Mouse (Mus musculus) forebrain, embryonic 10.5 days (tissue): Measurements from ENCODE around the gene Sptbn2. TPM values are rescaled to one million over a fixed set of nuclear protein-coding genes. Genes with fewer than 3 reads are reported as not detected.

Experiments used
- DNase-seq: peaks from one replicate; pipeline ENCODE4 v3.0.0-alpha.2; 2017; ENCODE audit warnings: low spot score; ENCODE audit errors: extremely low spot score
- H3K27ac ChIP-seq: fragments of 300-500 bp; sonication (generic); 2 replicates; pipeline ENCODE4 v1.5.1; 2016; ENCODE audit warnings: mild to moderate bottlenecking
- H3K27me3 ChIP-seq: fragments of 300-500 bp; sonication (generic); 2 replicates; pipeline ENCODE4 v1.6.1; 2016; ENCODE audit warnings: mild to moderate bottlenecking; ENCODE audit not compliant: poor library complexity, severe bottlenecking
- H3K36me3 ChIP-seq: fragments of 300-500 bp; sonication (generic); replicated peaks from 2 replicates; pipeline ENCODE4 v1.6.1; 2016; ENCODE audit warnings: mild to moderate bottlenecking, moderate library complexity
- H3K4me1 ChIP-seq: fragments of 300-500 bp; sonication (generic); 2 replicates; pipeline ENCODE4 v1.6.1; 2016
- H3K4me3 ChIP-seq: fragments of 300-500 bp; sonication (generic); 2 replicates; pipeline ENCODE4 v1.5.1; 2016; ENCODE audit warnings: mild to moderate bottlenecking, moderate library complexity
- H3K9me3 ChIP-seq: fragments of 300-500 bp; sonication (generic); 2 replicates; pipeline ENCODE4 v1.6.1; 2016; ENCODE audit warnings: mild to moderate bottlenecking, moderate library complexity
- WGBS: fragments of 180-500 bp; shearing (Covaris S2); methylation state at CpG from one replicate; pipeline ENCODE4 v1.1.7; 2016; 5-methylcytosine and 5-hydroxymethylcytosine counted together
- polyA plus RNA-seq: library from polyadenylated mRNA; unstranded; fragments of >200 nt; fragmentation: Nextera tagmentation; extraction: Ambion mirVana; gene quantifications from 2 replicates; pipeline ENCODE4 v1.2.1, GENCODE M21; 2016

Sptbn2 gene
- polyA plus RNA-seq, 1 experiment from 2014 or later, result 8.3 TPM

GRCm38 (mm10) chr19:4739053-4739452 is 28.1 kb downstream of the Sptbn2 start:
- Histone ChIP-seq H3K4me1 (no peaks in the 10 kb centered on the region), H3K9me3 (no peaks in the 10 kb centered on the region), H3K27ac (no peak overlapping the region), H3K4me3 (no peak overlapping the region), H3K27me3 (no peaks in the 10 kb centered on the region), H3K36me3 (peaks cover 89% of the 10 kb centered on the region)
- WGBS, result 93% methylated on average over 11 of the region's 11 CpGs
- DNase-seq, result no peak

GRCm38 (mm10) chr19:4739762-4740161 is 28.8 kb downstream of the Sptbn2 start:
- no peak overlapping the region for H3K4me3 ChIP-seq
- no peaks in the 10 kb centered on the region for H3K4me1 ChIP-seq
- H3K9me3 ChIP-seq, result no peaks in the 10 kb centered on the region
- no peak for DNase-seq
- 94% methylated on average over 5 of the region's 5 CpGs for WGBS
- H3K36me3 ChIP-seq, result peaks cover 89% of the 10 kb centered on the region
- H3K27ac ChIP-seq, result no peak overlapping the region
- H3K27me3 ChIP-seq, result no peaks in the 10 kb centered on the region

GRCm38 (mm10) chr19:4741482-4741881 is 30.5 kb downstream of the Sptbn2 start:
- 84% methylated on average over 10 of the region's 10 CpGs for WGBS
- peaks cover 93% of the 10 kb centered on the region for H3K36me3 ChIP-seq
- no peaks in the 10 kb centered on the region for H3K27me3 ChIP-seq
- H3K9me3 ChIP-seq, result no peaks in the 10 kb centered on the region
- no peak overlapping the region for H3K4me3 ChIP-seq
- H3K4me1 ChIP-seq, result no peaks in the 10 kb centered on the region
- DNase-seq, result no peak
- no peak overlapping the region for H3K27ac ChIP-seq

GRCm38 (mm10) chr19:4742229-4742628 is 31.3 kb downstream of the Sptbn2 start:
- Histone ChIP-seq H3K9me3 (no peaks in the 10 kb centered on the region), H3K4me3 (no peak overlapping the region), H3K36me3 (peaks cover 93% of the 10 kb centered on the region), H3K27ac (no peak overlapping the region), H3K27me3 (no peaks in the 10 kb centered on the region), H3K4me1 (no peaks in the 10 kb centered on the region)
- no peak for DNase-seq
- WGBS, result 95% methylated on average over 6 of the region's 6 CpGs

GRCm38 (mm10) chr19:4743524-4743923 is 32.6 kb downstream of the Sptbn2 start:
- H3K4me1 ChIP-seq, result no peaks in the 10 kb centered on the region
- H3K36me3 ChIP-seq, result peaks cover 93% of the 10 kb centered on the region
- H3K27me3 ChIP-seq, result no peaks in the 10 kb centered on the region
- WGBS, result 43% methylated on average over 5 of the region's 5 CpGs
- H3K27ac ChIP-seq, result no peak overlapping the region
- H3K4me3 ChIP-seq, result no peak overlapping the region
- no peaks in the 10 kb centered on the region for H3K9me3 ChIP-seq
- DNase-seq, result no peak

GRCm38 (mm10) chr19:4744026-4744425 is 33.1 kb downstream of the Sptbn2 start:
- no peak for DNase-seq
- Histone ChIP-seq H3K4me3 (no peak overlapping the region), H3K36me3 (peaks cover 93% of the 10 kb centered on the region), H3K27ac (no peak overlapping the region), H3K4me1 (no peaks in the 10 kb centered on the region), H3K27me3 (no peaks in the 10 kb centered on the region), H3K9me3 (no peaks in the 10 kb centered on the region)
- WGBS, result 86% methylated on average over 14 of the region's 14 CpGs

GRCm38 (mm10) chr19:4745057-4745456 is 34.1 kb downstream of the Sptbn2 start:
- WGBS, result 90% methylated on average over 9 of the region's 9 CpGs
- H3K36me3 ChIP-seq, result peaks cover 93% of the 10 kb centered on the region
- no peak overlapping the region for H3K27ac ChIP-seq
- no peaks in the 10 kb centered on the region for H3K9me3 ChIP-seq
- no peak for DNase-seq
- no peaks in the 10 kb centered on the region for H3K27me3 ChIP-seq
- no peak overlapping the region for H3K4me3 ChIP-seq
- H3K4me1 ChIP-seq, result no peaks in the 10 kb centered on the region

GRCm38 (mm10) chr19:4745681-4746080 is 34.7 kb downstream of the Sptbn2 start:
- Histone ChIP-seq H3K36me3 (peaks cover 93% of the 10 kb centered on the region), H3K4me3 (no peak overlapping the region), H3K9me3 (no peaks in the 10 kb centered on the region), H3K4me1 (no peaks in the 10 kb centered on the region), H3K27me3 (no peaks in the 10 kb centered on the region), H3K27ac (no peak overlapping the region)
- WGBS, result 96% methylated on average over 10 of the region's 10 CpGs
- no peak for DNase-seq

GRCm38 (mm10) chr19:4746611-4747010 is 35.6 kb downstream of the Sptbn2 start:
- Histone ChIP-seq H3K27ac (no peak overlapping the region), H3K4me1 (no peaks in the 10 kb centered on the region), H3K36me3 (peaks cover 93% of the 10 kb centered on the region), H3K27me3 (no peaks in the 10 kb centered on the region), H3K4me3 (no peak overlapping the region), H3K9me3 (no peaks in the 10 kb centered on the region)
- DNase-seq, result no peak
- 88% methylated on average over 14 of the region's 14 CpGs for WGBS

- no peak overlapping the region for H3K4me3 ChIP-seq
- H3K27me3 ChIP-seq, result no peaks in the 10 kb centered on the region
- no peak overlapping the region for H3K27ac ChIP-seq
- peaks cover 90% of the 10 kb centered on the region for H3K36me3 ChIP-seq
- no peaks in the 10 kb centered on the region for H3K9me3 ChIP-seq
- no peaks in the 10 kb centered on the region for H3K4me1 ChIP-seq
- WGBS, result 94% methylated on average over 9 of the region's 9 CpGs
- DNase-seq, result no peak
Measured at GRCm38 (mm10) chr19:4747631-4748312, 36.8 kb downstream of the Sptbn2 start.

- WGBS, result 87% methylated on average over 10 of the region's 10 CpGs
- Histone ChIP-seq H3K4me3 (no peak overlapping the region), H3K36me3 (peaks cover 88% of the 10 kb centered on the region), H3K27ac (no peak overlapping the region), H3K9me3 (no peaks in the 10 kb centered on the region), H3K27me3 (no peaks in the 10 kb centered on the region), H3K4me1 (no peaks in the 10 kb centered on the region)
- DNase-seq, result no peak
Measured at GRCm38 (mm10) chr19:4748493-4748892, 37.5 kb downstream of the Sptbn2 start.

GRCm38 (mm10) chr19:4749975-4750374 is 39.0 kb downstream of the Sptbn2 start:
- Histone ChIP-seq H3K4me3 (no peak overlapping the region), H3K27me3 (no peaks in the 10 kb centered on the region), H3K36me3 (peaks cover 74% of the 10 kb centered on the region), H3K27ac (no peak overlapping the region), H3K4me1 (no peaks in the 10 kb centered on the region), H3K9me3 (no peaks in the 10 kb centered on the region)
- no peak for DNase-seq
- 94% methylated on average over 6 of the region's 6 CpGs for WGBS

- H3K36me3 ChIP-seq, result peaks cover 45% of the 10 kb centered on the region
- WGBS, result 1% methylated on average over 10 of the region's 10 CpGs
- DNase-seq, result peak; percentile 85
- H3K4me1 ChIP-seq, result peaks cover 35% of the 10 kb centered on the region
- peak overlapping the region; percentile 73 for H3K4me3 ChIP-seq
- no peaks in the 10 kb centered on the region for H3K9me3 ChIP-seq
- H3K27me3 ChIP-seq, result no peaks in the 10 kb centered on the region
- peak overlapping the region; percentile 98 for H3K27ac ChIP-seq
Measured at GRCm38 (mm10) chr19:4755565-4756192, 44.7 kb downstream of the Sptbn2 start.
